Mouse (Mus musculus) myocyte (in vitro differentiated cells): ENCODE data around the gene Ankdd1a.

ENCODE experiments used
- MYOD1 ChIP-seq, 3 experiments: IDR thresholded peaks; one replicate each; pipeline ENCODE4 v1.6.1; 2011; ENCODE audit warnings: control low read depth in 2 of 3, low read depth in 2 of 3, mild to moderate bottlenecking in 2 of 3, moderate library complexity in 1 of 3; ENCODE audit not compliant: insufficient read length in 2 of 3, control insufficient read depth in 1 of 3
- MYOG ChIP-seq, 3 experiments: IDR thresholded peaks; one replicate each; pipeline ENCODE4 v1.6.1; 2011; ENCODE audit warnings: control low read depth in 2 of 3, low read depth in 2 of 3, mild to moderate bottlenecking in 2 of 3; ENCODE audit not compliant: insufficient read length in 2 of 3, control insufficient read depth in 1 of 3, insufficient read depth in 1 of 3
- POLR2A ChIP-seq: IDR thresholded peaks from one replicate; pipeline ENCODE4 v1.6.1; 2011; ENCODE audit warnings: low read depth, mild to moderate bottlenecking, control low read depth, moderate library complexity; ENCODE audit not compliant: insufficient read length
- USF1 ChIP-seq: IDR thresholded peaks from one replicate; pipeline ENCODE4 v1.6.1; 2011; ENCODE audit warnings: low read depth, mild to moderate bottlenecking, control low read depth, moderate library complexity

DNA sequence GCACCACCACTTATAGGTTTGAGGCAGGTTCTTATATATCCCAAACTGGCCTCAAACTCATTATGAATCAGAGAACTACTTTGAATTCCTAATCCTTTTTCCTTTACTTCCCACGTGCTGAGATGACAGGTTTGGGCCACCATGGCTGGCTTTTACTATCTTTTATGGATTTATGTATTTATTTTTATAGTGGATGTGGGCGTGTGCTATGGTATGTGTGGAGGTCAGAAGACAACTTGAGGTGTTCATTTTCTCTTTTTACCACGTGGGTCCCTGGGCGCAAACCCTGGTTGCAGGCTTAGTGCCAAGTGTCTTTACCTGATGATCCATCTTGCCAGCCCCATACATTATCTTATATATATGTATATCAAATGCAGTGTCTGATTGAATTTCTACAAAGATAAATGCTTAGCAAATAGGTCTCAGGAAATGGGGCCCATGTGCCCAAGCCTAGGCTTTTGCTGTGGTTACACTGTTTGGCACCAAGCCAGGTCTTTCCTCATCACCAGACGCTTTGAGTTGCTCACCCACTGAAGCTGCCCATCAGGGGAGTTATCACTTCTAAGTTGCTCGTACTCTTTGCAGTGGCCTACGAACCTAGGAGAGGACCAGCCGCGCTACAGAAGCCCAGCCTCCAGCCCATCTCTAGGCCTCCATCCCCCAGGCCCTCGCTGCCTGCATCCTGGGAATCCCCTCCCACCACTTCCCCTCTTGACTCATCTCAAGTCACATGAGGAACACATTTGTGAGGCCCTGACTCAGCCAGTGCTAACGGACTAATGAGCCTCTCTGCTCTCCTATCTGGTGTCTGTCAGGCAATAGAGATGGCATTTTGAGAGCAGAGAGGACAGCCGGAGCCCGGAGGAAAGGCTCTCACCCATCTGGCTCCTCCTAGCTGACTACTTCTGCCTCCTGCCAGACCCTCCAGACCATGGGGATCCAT lies 21.4 kb upstream of the Ankdd1a start:
- TF ChIP-seq MYOD1 (IDR thresholded peaks at IDR 0.05; ENCODE audit: control insufficient read depth in 1 of 3, insufficient read length in 2 of 3, low read depth in 2 of 3) (no peak), POLR2A (no peak), USF1 (peak; percentile 83), MYOG (IDR thresholded peaks at IDR 0.05; ENCODE audit: control insufficient read depth in 1 of 3, insufficient read depth in 1 of 3, insufficient read length in 2 of 3, low read depth in 2 of 3) (no peak)
